Comparison of ENCODE assay signal across 10 mouse cellular contexts in genomic region chr5:147733682-147734081, GRCm38 (mm10). TPM values are rescaled to one million over a fixed set of nuclear protein-coding genes. Genes with fewer than 3 reads are reported as not detected.
DNase-seq lines count a peak whose midpoint lies in the region; ATAC-seq and TF ChIP-seq lines count a peak whose summit lies in the region.
"Had no signal": no experiment of that assay in that cellular context is flagged by ENCODE, and none has a peak within 500 bp of the region (broad histone marks: within the 10 kb centered on the region; RNA-seq: fewer than 3 reads in every experiment).

No protein-coding gene starts in this region.

- WGBS in kidney, postnatal 0 days = 92% methylated on average over 1 of the region's 1 CpGs
- 84% methylated on average over 1 of the region's 1 CpGs for WGBS in liver, embryonic 14.5 days (ENCODE audit: insufficient replicate concordance)
- WGBS in forebrain, embryonic 13.5 days = 94% methylated on average over 1 of the region's 1 CpGs

- H3K9me3 ChIP-seq in kidney, postnatal 0 days (replicated peaks; ENCODE audit: low read length) = no peaks in the 10 kb centered on the region
- no peaks in the 10 kb centered on the region for H3K9me3 ChIP-seq in G1E (replicated peaks)
- no peaks in the 10 kb centered on the region for H3K9me3 ChIP-seq in liver, embryonic 14.5 days (ENCODE audit: control insufficient read depth, low read length)
- H3K9me3 ChIP-seq in forebrain, embryonic 13.5 days (replicated peaks) = no peaks in the 10 kb centered on the region

- H3K36me3 ChIP-seq in kidney, postnatal 0 days (ENCODE audit: insufficient read depth, low read length) = no peaks in the 10 kb centered on the region
- H3K36me3 ChIP-seq in G1E (replicated peaks) = no peaks in the 10 kb centered on the region
- H3K36me3 ChIP-seq in liver, embryonic 14.5 days (replicated peaks; ENCODE audit: control insufficient read depth, insufficient read depth, low read depth) = no peaks in the 10 kb centered on the region
- H3K36me3 ChIP-seq in forebrain, embryonic 13.5 days (ENCODE audit: poor library complexity, severe bottlenecking) = no peaks in the 10 kb centered on the region

- H3K27me3 ChIP-seq in kidney, postnatal 0 days (ENCODE audit: insufficient read depth, low read length) = peaks cover 2% of the 10 kb centered on the region; the same call in 1 of the 2 replicates
- no peaks in the 10 kb centered on the region for H3K27me3 ChIP-seq in G1E (ENCODE audit: insufficient read depth, low read length)
- H3K27me3 ChIP-seq in liver, embryonic 14.5 days (ENCODE audit: control insufficient read depth, insufficient read depth, low read length) = no peaks in the 10 kb centered on the region; the same call in 1 of the 2 replicates
- peaks cover 31% of the 10 kb centered on the region for H3K27me3 ChIP-seq in forebrain, embryonic 13.5 days

- H3K4me1 ChIP-seq in kidney, postnatal 0 days (replicated peaks; ENCODE audit: insufficient read depth, low read length) = no peaks in the 10 kb centered on the region
- peaks cover 11% of the 10 kb centered on the region for H3K4me1 ChIP-seq in G1E (ENCODE audit: insufficient read depth, low read depth, low read length)
- no peaks in the 10 kb centered on the region for H3K4me1 ChIP-seq in liver, embryonic 14.5 days (replicated peaks; ENCODE audit: control insufficient read depth in 2 of 2, insufficient read depth in 2 of 2, low read length in 1 of 2)
- no peaks in the 10 kb centered on the region for H3K4me1 ChIP-seq in forebrain, embryonic 13.5 days

- H3K9ac ChIP-seq in kidney, postnatal 0 days (ENCODE audit: low read depth, low read length) = no peak overlapping the region
- no peak overlapping the region for H3K9ac ChIP-seq in liver, embryonic 14.5 days (replicated peaks)
- no peak overlapping the region for H3K9ac ChIP-seq in forebrain, embryonic 13.5 days

- TF ChIP-seq CTCF in kidney, postnatal 0 days (IDR thresholded peaks at IDR 0.05; ENCODE audit: low read depth) = peak; percentile 66
- peak; percentile 57 for TF ChIP-seq CTCF in G1E (IDR thresholded peaks at IDR 0.05; ENCODE audit: low read depth, low read length)
- TF ChIP-seq CTCF in liver, embryonic 14.5 days (IDR thresholded peaks at IDR 0.05; ENCODE audit: low read depth) = peak; percentile 69

- no peak overlapping the region for H3K4me3 ChIP-seq in kidney, postnatal 0 days (replicated peaks; ENCODE audit: low read depth, low read length)
- H3K4me3 ChIP-seq in G1E (ENCODE audit: low read depth, low read length) = no peak overlapping the region
- no peak overlapping the region for H3K4me3 ChIP-seq in liver, embryonic 14.5 days (ENCODE audit: insufficient read depth in 1 of 2, low read depth in 2 of 2, low read length in 2 of 2)
- no peak overlapping the region for H3K4me3 ChIP-seq in forebrain, embryonic 13.5 days
- H3K4me3 ChIP-seq: erythroblast, embryonic 14.5 days had no signal

- no peak for DNase-seq in kidney, postnatal 0 days (ENCODE audit: low spot score)
- no peak for DNase-seq in kidney, adult 18-20 months
- peak; percentile 9 to 26 for DNase-seq in B cell, adult 2 months
- no peak for DNase-seq in G1E (ENCODE audit: low spot score)
- no peak for DNase-seq in liver, embryonic 14.5 days (ENCODE audit: low read depth in 3 of 3, low spot score in 3 of 3)
- no peak for DNase-seq in adrenal gland, postnatal 4 days (ENCODE audit: low spot score in 2 of 2)
- DNase-seq: adrenal gland, postnatal 25 days had no signal

- no peak overlapping the region for H3K27ac ChIP-seq in kidney, postnatal 0 days
- no peak overlapping the region for H3K27ac ChIP-seq in liver, embryonic 14.5 days
- no peak overlapping the region for H3K27ac ChIP-seq in forebrain, embryonic 13.5 days

- no peak for TF ChIP-seq EP300 in liver, embryonic 14.5 days (IDR thresholded peaks at IDR 0.05; ENCODE audit: low read depth)

- no peak overlapping the region for H3K4me2 ChIP-seq in kidney, postnatal 0 days (ENCODE audit: low read length)
- no peak overlapping the region for H3K4me2 ChIP-seq in liver, embryonic 14.5 days (ENCODE audit: low read depth)
- H3K4me2 ChIP-seq in forebrain, embryonic 13.5 days = no peak overlapping the region

- no peak for ATAC-seq in kidney, postnatal 0 days (replicated peaks; ENCODE audit: low FRiP score, low read depth)
- 0 out of 2 replicates have a peak, but pooled peaks have one; percentile 54 for ATAC-seq in G1E (ENCODE audit: extremely low read depth, insufficient number of reproducible peaks, low FRiP score, poor library complexity, severe bottlenecking)
- no peak for ATAC-seq in liver, embryonic 14.5 days (ENCODE audit: insufficient read depth)
- ATAC-seq in forebrain, embryonic 13.5 days = no peak
- ATAC-seq: midbrain, embryonic 16.5 days had no signal

RNA-seq across cellular contexts. Expression of gene Flt1, which starts 7.9 kb away (rescaled TPM):
- polyA plus RNA-seq in kidney, postnatal 0 days (2015; fragmentation: Nextera tagmentation; extraction: Ambion mirVana) = 10.3 and 10.9 TPM in 2 replicates
- total RNA-seq in G1E (2014; fragmentation: Nextera tagmentation) (0.15 TPM in 1 of 2 replicates, not detected in the other), G1E (2017) (0.06 and 0.33 TPM in 2 replicates)
- polyA plus RNA-seq in G1E (2012) = 0.03 and 0.04 TPM in 2 replicates
- 0.84 and 1.1 TPM in 2 replicates for polyA plus RNA-seq in liver, embryonic 14.5 days (2012; rRNA removed)
- 1.9 and 2.4 TPM in 2 replicates for polyA plus RNA-seq in liver, embryonic 14.5 days (2014; fragmentation: Nextera tagmentation; extraction: Ambion mirVana)
- total RNA-seq in adrenal gland, postnatal 4 days (2021) = 10 to 100 TPM; 31.5 TPM
- 7.2 and 8.5 TPM in 2 replicates for polyA plus RNA-seq in forebrain, embryonic 13.5 days (2015; fragmentation: Nextera tagmentation; extraction: Ambion mirVana)

Comparison
In these comparisons a context has a peak if more than half of its experiments do, and no peak if none do; other contexts are left out.
1. DNase-seq: peak in B cell, adult 2 months (2 of 2); none in kidney, postnatal 0 days (single experiment), kidney, adult 18-20 months (single experiment), G1E (single experiment), liver, embryonic 14.5 days (0 of 3) and adrenal gland, postnatal 4 days (0 of 2).
2. Peak in every context shown above with its lines, with median percentiles within 50 percentile points of each other: CTCF ChIP-seq.